Mouse (Mus musculus): ENCODE data around the gene Tcf12.

GRCm38 (mm10) chr9:72066151-72066550 is 45.5 kb downstream of the Tcf12 start:
- no peak for TF ChIP-seq GATA1 (IDR thresholded peaks at IDR 0.05; ENCODE audit: borderline replicate concordance, low read length)
- TF ChIP-seq CTCF (IDR thresholded peaks at IDR 0.05; ENCODE audit: low read depth, low read length), result no peak
